Mouse (Mus musculus) gastrocnemius, adult 18-20 months (tissue): Measurements from ENCODE around the gene Secisbp2. TPM values are rescaled to one million over a fixed set of nuclear protein-coding genes. Genes with fewer than 3 reads are reported as not detected.
"Not testable (repeated sequence)": the region's sequence is repeated elsewhere in the genome, so short reads cannot be mapped to it uniquely, and the experiment has no call there.

Source experiments
- DNase-seq: peaks from one replicate; pipeline ENCODE4 v3.0.0; 2021; ENCODE audit warnings: low spot score
- total RNA-seq, 2 experiments: library from RNA; stranded (reverse); gene quantifications; 2 replicates each; pipeline ENCODE4 v1.2.3; 2021

Gene Secisbp2
- total RNA-seq, 2 experiments from 2014 or later: 8.8 to 10.5 TPM

DNA sequence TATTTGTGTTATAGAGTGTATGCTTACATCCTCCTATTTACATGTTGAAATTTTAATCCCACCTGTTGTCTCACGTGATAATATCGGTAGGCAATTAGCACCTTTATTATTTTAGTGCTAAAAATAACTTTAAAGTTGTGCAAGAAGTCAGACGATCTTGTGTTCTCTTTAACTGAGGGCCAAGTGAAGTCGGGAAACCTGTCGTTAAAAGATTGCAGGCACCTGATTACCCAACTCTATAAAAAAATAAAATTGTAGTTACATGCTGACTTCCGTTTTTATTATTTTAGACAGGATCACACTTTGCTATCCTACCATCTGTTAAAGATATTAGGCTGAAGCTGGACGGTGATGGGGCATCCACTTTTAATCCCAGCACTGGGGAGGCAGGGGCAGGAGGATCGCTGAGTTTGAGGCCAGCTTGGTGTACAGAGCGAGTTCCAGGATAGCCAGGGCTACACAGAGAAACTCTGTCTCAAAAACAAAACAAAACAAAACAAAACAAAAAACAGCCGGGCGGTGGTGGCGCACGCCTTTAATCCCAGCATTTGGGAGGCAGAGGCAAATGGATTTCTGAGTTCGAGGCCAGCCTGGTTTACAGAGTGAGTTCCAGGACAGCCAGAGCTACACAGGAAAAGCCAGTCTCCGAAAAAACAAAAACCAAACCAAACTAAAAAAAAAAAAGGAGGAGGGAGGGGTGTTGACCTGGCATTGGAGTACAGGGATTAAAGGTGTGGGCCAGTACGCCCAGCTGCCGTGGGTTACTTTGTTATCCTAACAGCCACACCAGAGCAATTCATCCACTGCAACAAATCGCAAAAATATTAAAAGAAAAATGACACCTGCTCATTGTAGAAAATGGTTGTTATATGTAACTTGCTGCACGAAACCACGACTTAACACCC lies 7.3 kb upstream of the Secisbp2 start:
- no peak for DNase-seq

- DNase-seq: peak; percentile 97
Observed at GRCm38 (mm10) chr13:51644829-51645789, 6.4 kb upstream of the Secisbp2 start, which contains the start of gene Cks2. Gene Cks2, plus strand, starts transcription at chr13:51645232.

GRCm38 (mm10) chr13:51645872-51646271 lies 5.6 kb upstream of the Secisbp2 start:
- no peak for DNase-seq

DNA sequence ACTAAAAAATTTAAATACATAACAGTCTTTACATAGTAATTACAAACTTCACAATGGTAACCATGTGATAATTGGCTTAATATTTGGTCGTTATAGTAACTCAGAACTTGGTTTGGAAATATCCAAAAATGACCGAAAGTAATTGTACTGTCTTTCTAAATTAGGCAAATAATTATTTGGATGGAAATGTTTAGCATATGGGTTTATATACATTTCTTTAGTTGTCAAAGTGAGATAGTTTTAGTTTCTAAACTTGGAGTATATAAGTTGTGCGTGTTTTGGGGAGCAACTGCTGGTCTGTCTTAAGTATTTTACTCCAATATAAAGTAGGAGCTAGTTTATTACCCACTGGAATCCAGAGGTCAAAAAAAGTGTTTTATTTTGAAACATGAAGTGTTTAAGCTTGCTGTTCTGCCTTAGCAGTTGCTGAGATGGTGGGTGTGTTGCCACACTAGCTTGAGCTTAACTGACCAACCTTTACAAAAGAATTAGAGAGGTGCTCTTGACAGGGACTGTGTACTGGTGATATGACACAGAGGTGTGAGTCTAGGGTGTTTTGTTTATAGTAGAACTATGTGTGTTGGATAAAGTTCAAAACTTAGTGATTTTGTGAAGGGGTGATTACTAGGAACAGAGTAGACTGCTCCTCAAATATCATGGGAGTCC lies 5.0 kb upstream of the Secisbp2 start:
- DNase-seq: no peak

GRCm38 (mm10) chr13:51647770-51648169 lies 3.7 kb upstream of the Secisbp2 start:
- no peak for DNase-seq

GRCm38 (mm10) chr13:51648237-51648636 lies 3.3 kb upstream of the Secisbp2 start:
- DNase-seq: no peak

- DNase-seq: no peak
Observed at GRCm38 (mm10) chr13:51649740-51650139, 1.8 kb upstream of the Secisbp2 start.

DNA sequence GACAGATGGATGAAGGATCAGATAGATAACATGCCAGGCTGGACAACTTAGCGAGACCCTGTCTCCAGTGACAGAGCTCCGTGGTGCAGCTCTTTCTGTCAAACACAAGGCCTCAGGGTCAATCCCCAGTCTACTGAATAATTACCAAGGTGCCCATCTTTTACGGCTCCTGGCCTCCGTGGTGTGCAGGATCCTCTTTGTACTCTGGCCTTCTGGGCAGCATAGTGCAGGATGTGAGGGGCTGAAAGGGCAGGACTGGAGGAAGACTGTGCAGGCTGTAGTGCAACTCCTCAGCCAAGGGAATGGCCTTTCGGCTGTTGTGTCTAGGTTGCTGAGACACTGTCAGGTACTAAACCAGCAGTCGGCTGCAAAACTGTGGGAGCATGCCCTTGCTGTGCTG lies 1.7 kb downstream of the Secisbp2 start:
- DNase-seq: no peak

GRCm38 (mm10) chr13:51653961-51654360 lies 2.5 kb downstream of the Secisbp2 start:
- DNase-seq: no peak

DNA sequence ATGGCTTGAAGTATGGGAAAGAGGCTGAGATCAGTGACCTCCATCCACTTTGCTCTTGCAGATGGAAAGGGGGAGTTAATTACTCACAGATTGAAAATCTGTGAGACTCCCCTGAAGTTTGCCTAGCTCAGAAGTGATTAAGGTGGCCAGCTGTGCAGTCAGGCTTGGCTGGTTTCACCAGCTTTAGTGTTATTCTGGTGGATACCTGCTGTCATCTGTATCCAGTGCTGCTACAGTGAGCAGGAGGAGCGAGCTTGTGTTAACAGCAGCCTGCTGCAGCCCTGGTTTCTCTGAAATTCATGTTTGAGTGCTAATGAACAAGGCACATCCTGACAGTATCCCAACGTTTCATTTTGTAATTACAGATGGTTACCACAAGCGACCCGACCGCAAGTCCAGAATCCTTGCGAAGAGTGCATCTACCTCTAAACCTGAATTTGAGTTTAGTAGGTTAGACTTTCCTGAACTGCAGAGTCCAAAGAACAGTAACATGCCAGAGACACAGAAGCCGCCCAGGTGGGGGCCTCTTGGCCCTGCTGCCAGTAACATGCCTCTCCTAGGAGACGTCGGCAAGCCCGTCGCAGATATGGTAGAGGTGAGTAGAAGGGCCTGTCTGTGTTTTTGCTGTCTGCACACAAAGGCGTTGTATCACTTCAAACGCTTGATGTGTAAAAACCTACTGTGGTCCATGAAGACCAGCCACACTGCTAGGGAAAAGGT lies 5.2 kb downstream of the Secisbp2 start:
- no peak for DNase-seq

GRCm38 (mm10) chr13:51658094-51658493 lies 6.6 kb downstream of the Secisbp2 start:
- DNase-seq: no peak

- no peak for DNase-seq
Observed at GRCm38 (mm10) chr13:51659573-51659972, 8.1 kb downstream of the Secisbp2 start.

GRCm38 (mm10) chr13:51663561-51663960 lies 12.1 kb downstream of the Secisbp2 start:
- DNase-seq: no peak

GRCm38 (mm10) chr13:51668195-51668594 lies 16.7 kb downstream of the Secisbp2 start:
- DNase-seq: not testable (repeated sequence)

DNA sequence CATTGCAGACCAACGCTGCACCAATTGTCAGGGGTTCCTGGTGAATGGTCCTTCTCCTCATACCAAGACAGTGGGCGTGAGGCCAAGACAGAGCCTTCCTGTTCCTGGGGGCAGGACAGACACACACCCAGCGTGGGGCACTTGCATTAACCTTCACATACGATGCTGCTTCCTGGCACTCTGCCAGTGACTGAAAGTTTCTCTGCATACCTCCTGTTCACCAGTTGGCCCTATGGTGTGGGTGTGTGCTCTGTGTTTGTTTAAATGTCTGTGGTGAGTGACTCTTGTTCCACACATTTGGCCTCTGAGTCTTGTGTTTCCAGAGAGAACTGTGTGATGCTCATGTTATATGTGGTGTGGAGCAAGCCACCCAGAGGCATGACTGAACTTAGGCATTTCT lies 25.1 kb downstream of the Secisbp2 start:
- no peak for DNase-seq

GRCm38 (mm10) chr13:51677041-51677440 lies 25.5 kb downstream of the Secisbp2 start:
- no peak for DNase-seq

- DNase-seq: no peak
Observed at GRCm38 (mm10) chr13:51677630-51678185, 26.2 kb downstream of the Secisbp2 start.

GRCm38 (mm10) chr13:51678687-51679086 lies 27.2 kb downstream of the Secisbp2 start:
- DNase-seq: no peak

DNA sequence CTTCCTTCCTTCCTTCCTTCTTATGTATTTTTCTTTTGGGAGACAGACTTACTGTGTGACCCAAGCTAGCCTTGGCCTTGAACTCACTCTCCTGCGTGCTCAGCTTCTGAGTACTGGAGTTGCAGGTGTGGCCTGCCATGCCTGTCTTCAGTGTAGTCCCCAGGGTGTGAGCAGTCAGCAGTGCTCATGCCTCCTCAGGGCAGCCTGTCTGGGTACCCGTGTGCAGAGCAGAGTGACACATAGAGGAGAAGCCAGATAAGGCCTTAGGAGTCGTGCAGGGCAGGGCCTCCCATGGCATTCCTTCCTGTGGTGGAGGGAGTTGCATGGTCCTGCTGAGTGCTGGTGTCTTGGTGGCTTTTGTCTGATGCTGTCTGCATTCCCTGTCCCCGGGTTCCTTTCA lies 27.8 kb downstream of the Secisbp2 start:
- no peak for DNase-seq

- no peak for DNase-seq
Observed at GRCm38 (mm10) chr13:51681076-51681475, 29.6 kb downstream of the Secisbp2 start.
